Mouse (Mus musculus) limb, embryonic 15.5 days (tissue): ENCODE measurements around the gene Rps9. TPM values are rescaled to one million over a fixed set of nuclear protein-coding genes. Genes with fewer than 3 reads are reported as not detected.
"Not testable (repeated sequence)": the region's sequence is repeated elsewhere in the genome, so short reads cannot be mapped to it uniquely, and the experiment has no call there.

Experiments used
- ATAC-seq: fragments of 200-750 bp; cut with Nextera tagmentation; 2 replicates; pipeline ENCODE4 v1.8.0; 2017; ENCODE audit warnings: low read depth, moderate TSS enrichment; ENCODE audit not compliant: insufficient number of reproducible peaks, low FRiP score, low TSS enrichment
- H3K27ac ChIP-seq: fragments of 300-500 bp; sonication (generic); 2 replicates; pipeline ENCODE4 v1.5.1; 2015; ENCODE audit warnings: moderate library complexity, mild to moderate bottlenecking, inconsistent platforms
- H3K27me3 ChIP-seq: fragments of 300-500 bp; sonication (generic); 2 replicates; pipeline ENCODE4 v1.6.1; 2015; ENCODE audit warnings: inconsistent platforms
- H3K36me3 ChIP-seq: fragments of 300-500 bp; sonication (generic); 2 replicates; pipeline ENCODE4 v1.6.1; 2015; ENCODE audit warnings: inconsistent platforms
- H3K4me1 ChIP-seq: fragments of 300-500 bp; sonication (generic); 2 replicates; pipeline ENCODE4 v1.6.1; 2015; ENCODE audit warnings: inconsistent platforms
- H3K4me2 ChIP-seq: fragments of 300-500 bp; sonication (generic); 2 replicates; pipeline ENCODE4 v1.6.1; 2015; ENCODE audit warnings: mild to moderate bottlenecking, inconsistent platforms
- H3K4me3 ChIP-seq: fragments of 300-500 bp; sonication (generic); 2 replicates; pipeline ENCODE4 v1.5.1; 2015; ENCODE audit warnings: mild to moderate bottlenecking, inconsistent platforms
- H3K9ac ChIP-seq: fragments of 300-500 bp; sonication (generic); 2 replicates; pipeline ENCODE4 v1.6.1; 2015; ENCODE audit warnings: inconsistent platforms
- H3K9me3 ChIP-seq: fragments of 300-500 bp; sonication (generic); 2 replicates; pipeline ENCODE4 v1.6.1; 2016; ENCODE audit warnings: inconsistent platforms
- WGBS: fragments of 180-500 bp; shearing (Covaris S2); methylation state at CpG from one replicate; pipeline ENCODE4 v1.1.7; 2015; 5-methylcytosine and 5-hydroxymethylcytosine counted together
- polyA plus RNA-seq: library from polyadenylated mRNA; unstranded; fragments of >200 nt; fragmentation: Nextera tagmentation; extraction: Ambion mirVana; gene quantifications from 2 replicates; pipeline ENCODE4 v1.2.1, GENCODE M21; 2015

The Rps9 gene
- polyA plus RNA-seq, 1 experiment from 2014 or later = 1,506 TPM

DNA sequence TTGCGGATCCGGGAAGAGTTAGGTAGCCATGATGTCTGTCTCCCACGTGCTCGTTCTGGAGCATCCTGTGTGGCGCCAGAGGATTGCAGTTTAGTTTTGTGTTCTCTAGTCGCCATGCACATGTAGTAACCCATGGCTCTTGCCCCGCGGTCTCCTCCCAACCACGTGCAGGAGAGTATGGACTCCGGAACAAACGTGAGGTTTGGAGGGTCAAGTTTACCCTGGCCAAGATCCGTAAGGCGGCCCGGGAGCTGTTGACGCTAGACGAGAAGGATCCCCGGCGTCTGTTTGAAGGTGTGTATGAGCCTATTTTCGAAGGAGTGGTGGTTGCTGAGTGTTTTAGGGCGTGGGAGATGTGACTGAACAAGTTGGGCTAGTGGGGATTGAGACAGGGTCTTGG lies 682 bp downstream of the Rps9 start:
- Histone ChIP-seq H3K27ac (peak overlapping the region; percentile 93), H3K4me2 (peak overlapping the region; percentile 46), H3K36me3 (peaks cover 34% of the 10 kb centered on the region), H3K27me3 (no peaks in the 10 kb centered on the region), H3K4me1 (peaks cover 13% of the 10 kb centered on the region), H3K9ac (peak overlapping the region; percentile 75), H3K9me3 (no peaks in the 10 kb centered on the region), H3K4me3 (peak overlapping the region; percentile 65)
- WGBS = under 1% methylated on average over 20 of the region's 20 CpGs
- ATAC-seq = no peak

DNA sequence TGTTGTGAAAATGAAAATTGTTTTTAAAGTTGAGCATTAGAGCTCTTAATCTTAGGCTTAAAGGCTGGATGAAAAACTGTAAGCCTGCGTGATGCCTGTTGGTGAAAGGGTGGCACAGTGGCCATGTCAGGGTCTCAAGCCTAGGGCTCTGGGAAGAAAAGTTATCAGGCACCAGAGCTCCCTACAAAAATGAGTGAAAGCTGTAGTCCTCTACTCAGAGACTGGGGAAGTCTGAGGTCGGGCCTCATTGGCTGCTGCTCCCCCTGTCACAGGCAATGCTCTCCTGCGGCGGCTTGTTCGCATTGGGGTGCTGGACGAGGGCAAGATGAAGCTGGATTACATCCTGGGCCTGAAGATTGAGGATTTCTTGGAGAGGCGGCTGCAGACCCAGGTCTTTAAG lies 1.7 kb downstream of the Rps9 start:
- not testable (repeated sequence) for H3K27me3 ChIP-seq, H3K9me3 ChIP-seq, ATAC-seq
- H3K4me3 ChIP-seq = peak overlapping the region; percentile 65
- peak overlapping the region; percentile 93 for H3K27ac ChIP-seq
- H3K9ac ChIP-seq = peak overlapping the region; percentile 75
- peaks cover 13% of the 10 kb centered on the region for H3K4me1 ChIP-seq
- peak overlapping the region; percentile 46 for H3K4me2 ChIP-seq
- H3K36me3 ChIP-seq = peaks cover 24% of the 10 kb centered on the region
- 3% methylated on average over 7 of the region's 7 CpGs for WGBS

DNA sequence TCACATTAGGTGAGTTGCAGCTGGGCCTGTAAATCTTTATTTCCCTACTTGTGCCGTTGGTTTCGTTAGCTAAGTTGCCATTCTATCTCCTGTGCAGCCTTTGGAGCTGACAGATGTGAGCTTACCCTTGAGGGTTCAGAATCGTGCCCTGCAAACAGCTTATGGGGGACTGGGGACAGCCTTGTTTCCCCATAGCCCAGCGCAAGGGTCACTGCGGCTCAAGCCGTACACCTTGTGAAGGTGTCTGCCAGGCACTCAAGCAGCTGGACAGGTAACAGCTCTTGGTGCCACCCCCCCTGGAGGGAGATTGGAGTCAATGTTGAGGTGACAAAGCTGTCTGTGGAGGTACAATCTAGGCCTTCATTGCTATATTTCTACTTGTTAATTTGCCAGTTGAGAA lies 2.1 kb downstream of the Rps9 start:
- WGBS = 33% methylated on average over 6 of the region's 6 CpGs
- Histone ChIP-seq H3K36me3 (peaks cover 23% of the 10 kb centered on the region), H3K27me3 (no peaks in the 10 kb centered on the region), H3K4me2 (peak overlapping the region; percentile 46), H3K4me3 (peak overlapping the region; percentile 65), H3K9ac (0 out of 2 replicates have a peak overlapping the region, but pooled peaks have one; percentile 23), H3K4me1 (peaks cover 13% of the 10 kb centered on the region), H3K27ac (no peak overlapping the region), H3K9me3 (no peaks in the 10 kb centered on the region)
- ATAC-seq = no peak

DNA sequence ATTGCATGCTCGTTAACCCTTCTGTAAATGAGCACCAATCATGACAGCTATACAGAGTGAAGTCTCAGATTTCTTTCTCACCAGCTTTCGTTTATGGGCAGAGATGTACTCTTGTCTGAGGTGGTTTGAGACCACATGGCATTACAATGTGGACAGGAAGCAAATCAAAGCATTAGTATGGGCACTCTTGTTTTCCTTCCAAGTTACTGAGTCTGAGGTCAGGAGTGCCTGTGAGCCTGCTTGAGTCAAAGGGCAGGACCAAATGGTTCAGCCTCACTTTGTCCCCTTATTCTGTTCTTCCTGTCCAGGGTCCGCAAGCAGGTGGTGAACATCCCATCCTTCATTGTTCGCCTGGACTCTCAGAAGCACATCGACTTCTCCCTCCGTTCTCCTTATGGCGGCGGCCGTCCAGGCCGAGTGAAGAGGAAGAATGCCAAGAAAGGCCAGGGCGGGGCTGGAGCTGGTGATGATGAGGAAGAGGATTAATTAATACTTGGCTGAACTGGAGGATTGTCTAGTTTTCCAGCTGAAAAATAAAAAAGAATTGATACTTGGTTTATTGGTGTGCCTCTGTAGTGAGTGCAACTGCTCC lies 2.6 kb downstream of the Rps9 start:
- Histone ChIP-seq H3K4me1 (peaks cover 13% of the 10 kb centered on the region), H3K4me2 (peak overlapping the region; percentile 46), H3K9ac (0 out of 2 replicates have a peak overlapping the region, but pooled peaks have one; percentile 23), H3K27ac (0 out of 2 replicates have a peak overlapping the region, but pooled peaks have one; percentile 43), H3K9me3 (no peaks in the 10 kb centered on the region), H3K36me3 (peaks cover 18% of the 10 kb centered on the region), H3K4me3 (peak overlapping the region; percentile 65), H3K27me3 (no peaks in the 10 kb centered on the region)
- 64% methylated on average over 11 of the region's 11 CpGs for WGBS
- ATAC-seq = no peak

DNA sequence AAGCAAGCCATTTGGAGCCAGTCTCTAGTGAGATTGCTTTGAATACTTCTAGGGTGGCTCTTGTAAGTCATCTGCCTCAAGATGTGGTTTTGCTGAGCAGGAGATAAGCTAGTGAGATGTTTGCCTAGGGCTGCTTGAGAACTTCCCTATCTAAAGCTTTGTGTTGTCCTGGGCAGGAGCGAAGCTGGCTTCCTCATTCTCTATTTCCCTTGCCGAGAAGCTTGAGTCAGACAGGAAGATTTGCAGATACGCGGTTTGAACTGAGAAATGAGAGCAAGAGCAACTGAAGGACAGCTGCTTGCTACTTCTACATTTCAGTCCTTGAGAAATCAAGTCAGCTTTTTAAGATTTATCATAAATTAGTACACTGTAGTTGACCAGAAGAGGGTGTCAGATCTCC lies 3.2 kb downstream of the Rps9 start:
- Histone ChIP-seq H3K27ac (0 out of 2 replicates have a peak overlapping the region, but pooled peaks have one; percentile 43), H3K9ac (no peak overlapping the region), H3K27me3 (no peaks in the 10 kb centered on the region), H3K4me1 (peaks cover 13% of the 10 kb centered on the region), H3K4me3 (0 out of 2 replicates have a peak overlapping the region, but pooled peaks have one; percentile 65), H3K36me3 (peaks cover 15% of the 10 kb centered on the region), H3K4me2 (no peak overlapping the region), H3K9me3 (no peaks in the 10 kb centered on the region)
- 59% methylated on average over 4 of the region's 4 CpGs for WGBS
- ATAC-seq = no peak

DNA sequence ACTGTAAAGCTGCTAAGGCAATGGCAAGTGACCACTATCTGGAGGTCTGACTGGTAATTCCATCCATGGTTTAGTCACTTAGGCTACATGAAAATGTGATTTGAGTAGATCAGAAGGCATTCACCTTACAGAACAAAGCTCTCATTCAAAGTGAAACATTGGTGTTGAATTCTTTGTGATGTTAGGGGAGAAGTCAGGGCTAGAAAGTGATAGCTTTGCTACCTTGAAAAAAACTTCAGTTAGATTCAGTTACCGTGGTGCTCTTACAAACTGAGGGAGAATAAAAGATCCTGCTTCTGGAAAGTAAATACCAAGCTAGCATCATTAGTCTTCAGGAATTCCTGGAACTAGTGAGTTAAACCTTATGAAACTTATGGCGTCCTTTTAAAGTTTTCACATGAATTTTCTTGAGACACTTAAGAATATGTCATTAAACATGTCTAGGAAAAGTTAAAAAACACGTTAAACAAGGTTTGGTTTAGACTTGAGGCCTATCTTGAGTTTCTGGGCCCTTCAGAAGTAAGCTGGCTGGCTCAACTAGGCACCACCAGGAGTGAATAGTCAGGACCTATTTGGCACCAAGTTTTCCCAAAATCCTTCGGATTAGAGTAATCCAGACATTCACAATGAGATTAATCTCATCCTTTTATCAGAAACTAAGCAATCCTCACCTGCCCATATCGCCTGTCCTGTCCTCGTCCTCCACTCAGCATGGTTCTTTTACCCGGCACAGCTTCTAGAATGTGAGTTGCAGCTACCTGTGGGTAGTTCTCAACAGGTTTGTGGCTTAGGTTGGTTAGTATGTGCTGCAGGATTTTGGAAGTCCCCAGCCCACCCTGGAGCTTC lies 4.0 kb downstream of the Rps9 start:
- no peak overlapping the region for H3K4me2 ChIP-seq
- WGBS = 33% methylated on average over 7 of the region's 7 CpGs
- H3K4me3 ChIP-seq = no peak overlapping the region
- no peak overlapping the region; the same call in 1 of the 2 replicates for H3K27ac ChIP-seq
- peaks cover 13% of the 10 kb centered on the region for H3K4me1 ChIP-seq
- no peak overlapping the region for H3K9ac ChIP-seq
- ATAC-seq = no peak
- no peaks in the 10 kb centered on the region for H3K27me3 ChIP-seq
- peaks cover 15% of the 10 kb centered on the region for H3K36me3 ChIP-seq
- H3K9me3 ChIP-seq = no peaks in the 10 kb centered on the region

DNA sequence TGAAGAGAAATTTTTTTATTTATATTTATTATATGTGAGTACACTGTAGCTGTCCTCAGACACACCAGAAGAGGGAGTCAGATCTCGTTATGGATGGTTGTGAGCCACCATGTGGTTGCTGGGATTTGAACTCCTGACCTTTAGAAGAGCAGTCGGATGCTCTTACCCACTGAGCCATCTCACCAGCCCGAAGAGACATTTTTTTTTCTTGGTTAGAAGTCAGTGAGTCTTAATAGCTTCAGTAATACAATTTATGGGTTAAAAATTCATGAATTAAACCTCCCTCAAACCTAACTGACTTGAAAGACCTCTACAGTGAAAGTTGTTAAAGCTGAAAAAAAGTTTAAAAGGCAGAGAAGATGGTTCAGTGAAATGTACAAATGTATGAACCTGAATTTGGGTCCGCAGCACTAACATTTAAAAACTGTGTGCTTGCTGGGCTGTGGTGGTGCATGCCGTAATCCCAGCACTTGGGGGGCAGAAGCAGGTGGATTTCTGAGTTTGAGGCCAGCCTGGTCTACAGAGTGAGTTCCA lies 4.7 kb downstream of the Rps9 start:
- H3K9ac ChIP-seq, H3K4me2 ChIP-seq, H3K27me3 ChIP-seq, H3K9me3 ChIP-seq, ATAC-seq, H3K27ac ChIP-seq, H3K4me3 ChIP-seq: not testable (repeated sequence)
- H3K4me1 ChIP-seq = peaks cover 13% of the 10 kb centered on the region
- WGBS = 35% methylated on average over 5 of the region's 5 CpGs
- H3K36me3 ChIP-seq = peaks cover 15% of the 10 kb centered on the region

DNA sequence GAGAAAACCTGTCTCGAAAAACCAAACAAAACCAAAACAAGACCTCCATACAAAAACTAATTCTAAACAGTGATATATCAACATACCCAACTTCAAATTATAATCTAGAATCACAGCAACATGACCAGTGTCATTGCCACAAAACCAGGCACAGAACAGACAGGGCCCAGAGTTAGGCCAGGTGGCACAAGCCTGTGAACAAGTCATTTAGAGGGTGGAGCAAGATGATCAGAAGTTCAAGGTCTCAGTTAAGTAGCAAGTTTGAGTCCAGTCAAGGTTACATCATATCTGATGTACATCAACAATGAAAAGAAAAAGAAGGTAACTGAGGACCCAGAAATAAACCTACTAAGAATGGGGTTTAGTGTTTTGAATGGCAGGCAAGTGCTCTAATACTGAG lies 5.2 kb downstream of the Rps9 start:
- Histone ChIP-seq H3K36me3 (peaks cover 15% of the 10 kb centered on the region), H3K4me2 (no peak overlapping the region), H3K27me3 (no peaks in the 10 kb centered on the region), H3K27ac (no peak overlapping the region), H3K4me1 (peaks cover 13% of the 10 kb centered on the region), H3K9me3 (no peaks in the 10 kb centered on the region), H3K9ac (no peak overlapping the region), H3K4me3 (no peak overlapping the region)
- no peak for ATAC-seq
- 82% methylated on average over 1 of the region's 1 CpGs for WGBS

DNA sequence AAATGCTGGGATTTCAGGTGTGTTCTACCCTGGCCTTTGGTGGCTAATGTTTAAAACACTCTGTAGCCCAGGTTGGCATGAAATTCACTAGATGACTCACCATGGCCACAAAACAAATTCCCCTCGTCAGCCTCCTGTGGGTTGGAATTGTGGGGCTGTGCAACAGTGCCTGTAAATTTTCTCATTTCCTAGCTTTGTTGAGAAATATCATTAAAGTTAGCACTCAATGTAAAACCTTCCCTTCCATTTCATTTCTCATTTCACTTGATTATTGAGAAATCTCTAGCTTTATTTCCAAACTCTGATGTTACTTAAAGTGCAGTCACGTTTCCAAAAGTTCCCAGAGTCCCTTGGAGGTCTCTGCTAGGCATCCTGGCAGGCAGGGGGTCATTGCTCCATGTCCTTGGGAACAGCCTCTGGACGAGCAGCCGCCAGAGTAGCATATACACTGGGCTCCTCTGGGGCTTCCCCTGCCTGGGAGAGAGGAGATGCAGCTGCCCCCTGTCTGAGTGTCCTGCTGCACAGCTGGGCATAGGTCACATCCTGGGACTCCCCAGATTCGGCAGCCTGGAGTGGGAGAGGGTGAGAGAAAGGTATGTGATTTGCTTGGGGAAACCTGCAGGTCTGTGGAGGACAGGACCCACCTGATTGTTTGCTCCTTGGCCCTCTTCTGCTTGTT lies 8.6 kb downstream of the Rps9 start:
- Histone ChIP-seq H3K9me3 (no peaks in the 10 kb centered on the region), H3K4me2 (no peak overlapping the region), H3K4me3 (no peak overlapping the region), H3K4me1 (no peaks in the 10 kb centered on the region), H3K27ac (no peak overlapping the region), H3K9ac (peak overlapping the region; percentile 20; the same call in 1 of the 2 replicates), H3K27me3 (no peaks in the 10 kb centered on the region), H3K36me3 (no peaks in the 10 kb centered on the region)
- ATAC-seq = no peak
- WGBS = 32% methylated on average over 5 of the region's 5 CpGs

DNA sequence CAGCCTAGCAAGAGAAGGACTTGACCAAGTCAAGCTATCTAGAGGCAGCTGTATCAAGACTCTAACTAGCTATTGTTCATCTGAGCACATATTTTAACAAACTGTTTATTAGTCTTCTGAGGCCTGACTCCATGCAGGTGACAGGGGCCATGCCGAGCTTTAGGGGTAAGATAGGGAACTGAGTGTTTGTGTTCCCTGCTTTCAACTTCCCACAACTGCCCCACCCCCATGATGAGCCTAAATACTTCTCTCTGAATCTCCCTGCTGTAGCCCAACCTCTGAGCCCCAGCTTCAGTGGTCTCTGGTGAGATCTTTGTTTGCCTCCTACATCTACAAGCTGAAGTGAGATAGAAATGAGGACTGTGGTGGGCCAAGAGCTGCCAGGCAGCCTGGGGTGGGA lies 11.5 kb downstream of the Rps9 start:
- Histone ChIP-seq H3K27me3 (no peaks in the 10 kb centered on the region), H3K4me3 (no peak overlapping the region), H3K36me3 (no peaks in the 10 kb centered on the region), H3K4me1 (no peaks in the 10 kb centered on the region), H3K9me3 (no peaks in the 10 kb centered on the region), H3K27ac (no peak overlapping the region), H3K4me2 (no peak overlapping the region), H3K9ac (no peak overlapping the region)
- 19% methylated on average over 1 of the region's 1 CpGs for WGBS
- ATAC-seq = no peak

DNA sequence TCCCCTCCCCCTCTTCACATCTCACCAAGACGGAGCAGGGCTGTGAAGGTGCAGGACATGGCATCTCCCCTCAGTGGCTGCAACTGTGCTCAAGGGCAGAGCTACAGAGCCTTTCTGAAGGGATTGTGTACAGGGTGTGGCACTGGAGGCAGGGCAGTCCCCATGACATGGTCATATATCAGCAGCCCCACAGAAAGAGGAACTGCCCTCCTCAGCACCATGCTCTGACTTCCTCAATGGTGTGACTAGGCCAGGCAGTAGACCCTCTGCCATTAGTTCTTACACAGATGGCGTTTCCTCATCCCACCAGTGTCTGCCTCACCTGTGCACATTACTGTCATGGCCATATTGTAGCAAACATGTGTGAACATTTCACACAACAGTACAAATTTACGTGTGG lies 16.5 kb downstream of the Rps9 start, which contains the start of gene Pirb:
Gene Pirb (minus strand): TSS at position 124 of the 400 bp plus-strand sequence.
- not testable (repeated sequence) for H3K36me3 ChIP-seq

More for the DNA sequence above, 16.5 kb downstream of the Rps9 start, which contains the start of gene Pirb:
- not testable (repeated sequence) for H3K27me3 ChIP-seq, H3K9me3 ChIP-seq, H3K27ac ChIP-seq, H3K9ac ChIP-seq, H3K4me3 ChIP-seq, H3K4me2 ChIP-seq, ATAC-seq, H3K4me1 ChIP-seq
- WGBS = 38% methylated on average over 1 of the region's 3 CpGs
